In the genomic region with DNA sequence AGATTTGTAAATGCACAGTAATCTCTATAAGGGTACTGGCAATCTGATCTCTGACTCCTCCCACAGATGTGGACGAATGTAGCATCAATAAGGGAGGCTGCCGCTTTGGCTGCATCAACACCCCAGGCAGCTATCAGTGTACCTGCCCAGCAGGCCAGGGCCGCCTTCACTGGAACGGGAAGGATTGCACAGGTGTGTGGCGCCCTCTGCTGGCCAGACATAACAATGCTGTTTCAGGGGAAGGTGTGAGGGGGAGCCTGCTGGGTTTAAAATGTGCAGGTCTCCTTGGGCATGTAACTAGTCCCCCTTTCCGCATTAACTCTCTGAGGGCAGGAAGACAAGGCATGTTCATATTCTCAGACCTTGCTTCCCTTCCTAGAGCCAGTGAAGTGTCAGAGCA, we compare ENCODE assay signal across 8 mouse cellular contexts. TPM values are rescaled to one million over a fixed set of nuclear protein-coding genes. Genes with fewer than 3 reads are reported as not detected.
DNase-seq lines count a peak whose midpoint lies in the region; ATAC-seq and TF ChIP-seq lines count a peak whose summit lies in the region.

No protein-coding gene starts in this region.

- no peak overlapping the region for H3K27ac ChIP-seq in forebrain, embryonic 11.5 days (ENCODE audit: low read depth, low read length)
- H3K27ac ChIP-seq in hindbrain, embryonic 14.5 days = no peak overlapping the region
- H3K27ac ChIP-seq in small intestine, adult 2 months (ENCODE audit: insufficient read depth, low read depth, low read length) = no peak overlapping the region

- no peak; the same call in 1 of the 2 replicates for ATAC-seq in G1E (ENCODE audit: extremely low read depth, insufficient number of reproducible peaks, low FRiP score, poor library complexity, severe bottlenecking)
- ATAC-seq in forebrain, embryonic 11.5 days (replicated peaks; ENCODE audit: low FRiP score) = 0 out of 2 replicates have a peak, but pooled peaks have one; percentile 27
- ATAC-seq in hindbrain, embryonic 14.5 days (ENCODE audit: low FRiP score) = 0 out of 2 replicates have a peak, but pooled peaks have one; percentile 44
- ATAC-seq in activated CD4-positive, CD25-positive, alpha-beta regulatory T cell, adult 4 months = no peak

- no peak overlapping the region for H3K4me2 ChIP-seq in forebrain, embryonic 11.5 days (ENCODE audit: low read depth, low read length, severe bottlenecking)
- no peak overlapping the region for H3K4me2 ChIP-seq in hindbrain, embryonic 14.5 days (replicated peaks)

- WGBS in forebrain, embryonic 11.5 days = 8% methylated on average over 6 of the region's 6 CpGs
- 7% methylated on average over 6 of the region's 6 CpGs for WGBS in hindbrain, embryonic 14.5 days
- WGBS in small intestine, adult 2 months = 10% methylated on average over 6 of the region's 6 CpGs

- H3K9ac ChIP-seq in forebrain, embryonic 11.5 days (ENCODE audit: low read length) = no peak overlapping the region
- H3K9ac ChIP-seq in hindbrain, embryonic 14.5 days = no peak overlapping the region

- no peak overlapping the region for H3K4me3 ChIP-seq in G1E (ENCODE audit: low read depth, low read length)
- H3K4me3 ChIP-seq in forebrain, embryonic 11.5 days (ENCODE audit: low read depth, low read length) = no peak overlapping the region
- no peak overlapping the region for H3K4me3 ChIP-seq in hindbrain, embryonic 14.5 days (replicated peaks; ENCODE audit: low read length)
- no peak overlapping the region for H3K4me3 ChIP-seq in small intestine, adult 2 months (ENCODE audit: low read depth, low read length)

- TF ChIP-seq CTCF in G1E (IDR thresholded peaks at IDR 0.05; ENCODE audit: low read depth, low read length) = peak; percentile 82
- peak; percentile 95 for TF ChIP-seq CTCF in small intestine, adult 2 months (IDR thresholded peaks at IDR 0.05; ENCODE audit: extremely low read depth, insufficient read length, insufficient replicate concordance, low read depth, low read length)

- H3K36me3 ChIP-seq in G1E (replicated peaks) = no peaks in the 10 kb centered on the region
- H3K36me3 ChIP-seq in forebrain, embryonic 11.5 days (ENCODE audit: control insufficient read depth, insufficient read depth, low read length) = no peaks in the 10 kb centered on the region; the same call in 1 of the 2 replicates
- H3K36me3 ChIP-seq in hindbrain, embryonic 14.5 days (replicated peaks; ENCODE audit: control insufficient read depth, insufficient read depth) = peaks cover 51% of the 10 kb centered on the region
- no peaks in the 10 kb centered on the region for H3K36me3 ChIP-seq in small intestine, adult 2 months (ENCODE audit: control insufficient read depth, insufficient read depth, low read length)

- no peaks in the 10 kb centered on the region for H3K9me3 ChIP-seq in G1E (replicated peaks)
- H3K9me3 ChIP-seq in forebrain, embryonic 11.5 days (ENCODE audit: control insufficient read depth, low read length) = no peaks in the 10 kb centered on the region
- H3K9me3 ChIP-seq in hindbrain, embryonic 14.5 days (ENCODE audit: control insufficient read depth, low read length) = no peaks in the 10 kb centered on the region

- peaks cover 80% of the 10 kb centered on the region for H3K27me3 ChIP-seq in G1E (ENCODE audit: insufficient read depth, low read length)
- no peaks in the 10 kb centered on the region for H3K27me3 ChIP-seq in forebrain, embryonic 11.5 days (ENCODE audit: control insufficient read depth, insufficient read depth, low read length)
- no peaks in the 10 kb centered on the region for H3K27me3 ChIP-seq in hindbrain, embryonic 14.5 days (ENCODE audit: control insufficient read depth, insufficient read depth, low read length)
- H3K27me3 ChIP-seq in small intestine, adult 2 months (ENCODE audit: control insufficient read depth, insufficient read depth, low read length) = no peaks in the 10 kb centered on the region

- TF ChIP-seq POLR2A in small intestine, adult 2 months (IDR thresholded peaks at IDR 0.05; ENCODE audit: low read depth, low read length) = no peak

- DNase-seq in G1E (ENCODE audit: low spot score) = peak; percentile 83
- DNase-seq in brain, adult 2 months (ENCODE audit: low read depth, low spot score) = peak; percentile 81
- peak; percentile 92 for DNase-seq in forebrain, embryonic 11.5 days (ENCODE audit: low spot score)
- peak; percentile 77 for DNase-seq in hindbrain, embryonic 14.5 days (ENCODE audit: low spot score)
- DNase-seq in left cerebral cortex, adult 11 months (ENCODE audit: low spot score) = peak; percentile 56
- DNase-seq in mesoderm, embryonic 11.5 days (ENCODE audit: low read depth, low spot score) = peak; percentile 84

- H3K4me1 ChIP-seq in G1E (ENCODE audit: insufficient read depth, low read depth, low read length) = no peaks in the 10 kb centered on the region
- peaks cover 1% of the 10 kb centered on the region for H3K4me1 ChIP-seq in forebrain, embryonic 11.5 days (replicated peaks; ENCODE audit: control insufficient read depth, insufficient read depth, low read length)
- H3K4me1 ChIP-seq in hindbrain, embryonic 14.5 days (replicated peaks; ENCODE audit: control insufficient read depth, insufficient read depth, low read length) = no peaks in the 10 kb centered on the region
- no peaks in the 10 kb centered on the region; the same call in 1 of the 2 replicates for H3K4me1 ChIP-seq in small intestine, adult 2 months (ENCODE audit: control insufficient read depth, insufficient read depth, insufficient read length, low read length)

RNA-seq across cellular contexts. Expression of a gene that starts 13.3 kb away (rescaled TPM):
- 18.2 and 20.8 TPM in 2 replicates for total RNA-seq in G1E (2014; fragmentation: Nextera tagmentation)
- 11.9 and 15.7 TPM in 2 replicates for total RNA-seq in G1E (2017)
- polyA plus RNA-seq in G1E (2012) = 39.9 and 48.5 TPM in 2 replicates
- 37.8 and 40.2 TPM in 2 replicates for polyA plus RNA-seq in forebrain, embryonic 11.5 days (2014; fragmentation: Nextera tagmentation; extraction: Ambion mirVana)
- polyA plus RNA-seq in hindbrain, embryonic 14.5 days (2014; fragmentation: Nextera tagmentation; extraction: Ambion mirVana) = 40.9 and 41.3 TPM in 2 replicates
- polyA plus RNA-seq in small intestine, adult 2 months (2012; rRNA removed) = 27.4 and 39.8 TPM in 2 replicates
- 1 to 10 TPM; 4.2 to 5.1 TPM for polyA plus RNA-seq in activated CD4-positive, CD25-positive, alpha-beta regulatory T cell, adult 4 months (2017; shearing (Covaris generic))

RNA-seq across cellular contexts. Expression of a gene that starts 21.7 kb away (rescaled TPM):
- total RNA-seq in G1E (2014; fragmentation: Nextera tagmentation) = not detected in 2 replicates
- total RNA-seq in G1E (2017) = 0.12 and 0.22 TPM in 2 replicates
- not detected in 2 replicates for polyA plus RNA-seq in G1E (2012)
- 10.5 and 12.4 TPM in 2 replicates for polyA plus RNA-seq in forebrain, embryonic 11.5 days (2014; fragmentation: Nextera tagmentation; extraction: Ambion mirVana)
- polyA plus RNA-seq in hindbrain, embryonic 14.5 days (2014; fragmentation: Nextera tagmentation; extraction: Ambion mirVana) = 4.7 and 6.6 TPM in 2 replicates
- 0.34 and 1.2 TPM in 2 replicates for polyA plus RNA-seq in small intestine, adult 2 months (2012; rRNA removed)
- polyA plus RNA-seq in activated CD4-positive, CD25-positive, alpha-beta regulatory T cell, adult 4 months (2017; shearing (Covaris generic)) = not detected

RNA-seq across cellular contexts. Expression of a gene that starts 43.9 kb away (rescaled TPM):
- 38.5 and 58.4 TPM in 2 replicates for total RNA-seq in G1E (2014; fragmentation: Nextera tagmentation)
- total RNA-seq in G1E (2017) = 92.8 and 113 TPM in 2 replicates
- polyA plus RNA-seq in G1E (2012) = 308 and 346 TPM in 2 replicates
- 2.2 and 2.5 TPM in 2 replicates for polyA plus RNA-seq in forebrain, embryonic 11.5 days (2014; fragmentation: Nextera tagmentation; extraction: Ambion mirVana)
- 4.3 and 6.5 TPM in 2 replicates for polyA plus RNA-seq in hindbrain, embryonic 14.5 days (2014; fragmentation: Nextera tagmentation; extraction: Ambion mirVana)
- 4.0 and 7.0 TPM in 2 replicates for polyA plus RNA-seq in small intestine, adult 2 months (2012; rRNA removed)
- polyA plus RNA-seq in activated CD4-positive, CD25-positive, alpha-beta regulatory T cell, adult 4 months (2017; shearing (Covaris generic)) = 10 to 100 TPM; 36.2 to 43.1 TPM

Comparison
In these comparisons a context has a peak if more than half of its experiments do, and no peak if none do; other contexts are left out.
1. ATAC-seq: peak in forebrain, embryonic 11.5 days (single experiment) and hindbrain, embryonic 14.5 days (single experiment); none in G1E (single experiment) and activated CD4-positive, CD25-positive, alpha-beta regulatory T cell, adult 4 months (single experiment).
2. Peak in every context shown above with its lines, with median percentiles within 50 percentile points of each other: DNase-seq.